Mouse (Mus musculus) adrenal gland, adult 2 months (tissue): ENCODE data around the gene Gfpt2. TPM values are rescaled to one million over a fixed set of nuclear protein-coding genes. Genes with fewer than 3 reads are reported as not detected.

Experiments used
- DNase-seq: peaks from one replicate; pipeline ENCODE4 v3.0.0; 2021
- polyA plus RNA-seq: library from polyadenylated mRNA; depleted of rRNA; stranded (reverse); fragments of >200 nt; gene quantifications from 2 replicates; pipeline ENCODE4 v1.2.3, GENCODE M21; 2012
- total RNA-seq, 2 experiments: library from RNA; stranded (reverse); gene quantifications; 2 replicates each; pipeline ENCODE4 v1.2.3; 2021

The Gfpt2 gene
- total and polyA plus RNA-seq, 3 experiments, result 2.3 to 8.0 (median 6.4) TPM

DNA sequence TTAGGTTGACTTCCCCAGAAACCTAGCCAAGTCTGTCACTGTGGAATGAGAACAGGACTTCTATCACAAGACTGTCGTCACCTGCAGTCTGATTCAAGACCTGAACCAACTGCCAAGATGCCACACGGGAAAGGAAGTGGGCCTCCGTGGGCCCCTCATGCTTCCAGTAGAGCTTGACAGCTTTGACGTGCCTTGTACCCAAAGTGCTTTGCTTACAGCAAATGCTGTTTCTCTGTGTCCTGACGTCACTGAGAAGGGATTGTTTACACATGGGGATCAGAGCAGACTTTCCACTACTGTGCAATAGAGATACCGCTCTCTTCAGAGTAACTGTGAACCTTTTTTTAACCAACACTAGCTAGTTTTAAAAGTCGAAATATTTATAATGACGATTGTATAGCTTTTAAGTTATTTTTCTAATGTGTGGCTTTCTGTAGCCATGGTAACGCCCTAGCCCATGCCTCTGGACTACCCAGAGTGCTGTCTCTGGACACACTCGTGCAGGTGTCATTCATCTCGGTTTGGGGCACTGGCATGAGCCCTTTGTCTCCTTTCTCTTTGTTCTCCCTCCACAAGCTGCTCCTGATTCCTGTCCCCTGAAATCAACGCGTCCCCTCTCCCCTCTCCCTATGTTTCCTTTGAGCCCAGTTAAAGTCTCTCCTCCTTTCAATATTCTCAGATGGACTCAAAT is 43.9 kb downstream of the Gfpt2 start:
- DNase-seq, result no peak

DNA sequence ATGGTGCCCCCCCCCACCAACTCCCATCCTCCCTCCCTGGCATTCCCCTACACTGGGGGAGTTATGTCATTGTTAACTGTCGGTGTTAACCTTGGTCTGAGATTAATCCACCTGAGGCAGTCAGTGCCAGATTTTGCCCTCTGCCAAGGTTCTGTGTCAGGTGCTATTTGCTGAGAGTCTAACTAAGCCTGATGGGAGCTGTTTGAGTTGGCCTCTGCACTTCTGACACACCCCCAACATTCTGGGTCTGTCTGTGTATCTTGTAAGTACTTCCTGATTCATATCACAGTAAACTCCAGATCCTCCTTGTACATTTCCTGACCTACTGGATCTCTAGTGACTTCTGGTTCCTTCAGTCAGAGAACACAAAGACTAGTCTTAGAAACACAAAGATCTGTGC is 46.7 kb downstream of the Gfpt2 start:
- DNase-seq, result no peak

DNA sequence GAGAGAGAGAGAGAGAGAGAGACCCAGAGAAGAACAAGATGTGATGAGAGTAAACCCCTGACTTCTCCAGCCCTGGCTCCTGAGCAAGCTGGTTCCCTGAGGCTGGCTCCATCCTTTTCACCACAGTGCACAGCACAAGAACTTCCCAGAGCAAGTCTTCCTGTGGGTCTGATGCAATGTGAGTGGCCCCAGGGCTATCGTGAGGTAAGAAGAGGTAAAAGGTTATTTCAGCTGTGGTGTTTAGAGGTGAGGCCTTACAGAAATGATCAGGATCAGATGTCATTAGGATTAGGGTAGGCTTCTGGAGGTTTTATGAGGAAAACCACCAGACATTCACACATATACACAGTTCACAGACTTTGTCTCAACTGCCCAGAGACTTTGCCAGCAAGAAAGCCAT is 47.9 kb downstream of the Gfpt2 start:
- no peak for DNase-seq

DNA sequence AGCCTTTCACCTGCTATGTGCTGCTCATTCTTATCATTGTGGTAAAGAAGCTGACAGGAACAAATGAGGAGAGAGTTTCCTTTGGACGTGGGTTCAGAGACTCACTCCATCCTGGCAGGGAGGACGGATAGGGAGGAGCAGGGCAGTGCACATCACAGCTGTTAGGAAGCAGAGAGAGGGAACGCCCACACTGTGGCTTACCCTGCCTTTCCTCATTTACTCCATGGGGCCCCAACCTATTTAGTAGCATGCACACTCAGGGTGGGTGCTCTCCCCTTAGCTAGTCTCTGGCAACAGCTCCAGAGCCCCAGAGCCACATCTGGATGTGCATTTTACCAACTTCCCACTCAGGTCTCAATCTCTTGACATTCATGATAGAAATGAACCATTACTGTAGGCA is 48.7 kb downstream of the Gfpt2 start:
- DNase-seq, result no peak

DNA sequence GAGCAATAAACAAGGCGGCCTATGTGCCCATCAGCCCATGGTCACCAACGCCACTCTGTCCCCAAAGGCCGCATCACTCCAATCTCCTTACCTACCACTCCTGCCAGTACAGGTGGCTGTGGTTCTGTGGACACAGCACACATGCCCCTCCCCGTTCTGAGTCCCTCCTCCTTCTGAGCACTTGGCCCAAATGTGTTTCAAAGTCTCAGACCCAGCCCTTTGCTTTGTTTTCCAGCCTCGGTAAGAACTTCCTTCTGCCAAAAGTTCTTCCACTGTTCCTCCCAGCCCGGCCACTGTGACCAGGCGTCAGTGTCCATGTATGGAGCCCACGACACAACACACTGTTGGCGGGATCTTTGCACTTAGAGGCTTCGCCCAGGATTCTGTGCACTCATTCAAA is 50.3 kb downstream of the Gfpt2 start:
- DNase-seq, result no peak

DNA sequence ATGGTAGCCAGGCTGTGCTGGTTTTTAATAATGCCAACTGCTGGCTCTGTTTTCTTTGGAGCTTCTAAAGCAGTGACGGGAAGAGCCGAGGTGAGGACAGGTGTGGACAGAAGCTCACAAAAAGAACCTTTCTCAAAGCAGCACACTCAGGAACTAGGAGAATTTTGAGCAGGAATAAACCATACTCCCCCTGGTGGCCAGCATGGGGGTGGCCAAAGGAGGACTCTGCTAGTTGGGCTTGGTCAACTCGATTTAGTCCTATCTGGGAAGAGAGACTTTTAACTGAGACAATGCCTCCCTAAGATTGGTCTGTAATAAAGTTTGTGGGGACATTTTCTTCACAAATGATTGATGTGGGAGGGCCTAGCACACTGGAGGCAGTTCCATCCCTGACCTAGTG is 51.0 kb downstream of the Gfpt2 start:
- peak; percentile 73 for DNase-seq

DNA sequence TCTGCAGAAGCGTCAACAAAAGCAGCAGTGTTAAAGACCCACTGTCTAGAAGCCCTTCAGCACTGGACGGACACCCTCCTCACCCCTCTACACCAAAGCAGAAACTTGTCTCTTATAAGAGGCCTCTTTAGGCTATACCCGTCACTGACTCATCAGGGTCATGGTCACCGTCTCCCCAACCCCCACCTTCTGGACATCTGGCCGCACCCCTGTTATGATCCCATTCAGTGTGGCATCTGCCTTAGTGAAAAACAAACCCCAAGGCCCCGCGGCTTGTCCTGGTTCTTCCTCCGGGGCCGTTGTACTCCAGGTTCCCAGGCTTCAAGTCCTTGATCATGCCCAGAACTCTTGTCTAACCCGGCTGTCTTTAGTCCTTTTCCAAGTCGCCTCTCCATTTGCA is 52.0 kb downstream of the Gfpt2 start:
- peak; percentile 74 for DNase-seq

DNA sequence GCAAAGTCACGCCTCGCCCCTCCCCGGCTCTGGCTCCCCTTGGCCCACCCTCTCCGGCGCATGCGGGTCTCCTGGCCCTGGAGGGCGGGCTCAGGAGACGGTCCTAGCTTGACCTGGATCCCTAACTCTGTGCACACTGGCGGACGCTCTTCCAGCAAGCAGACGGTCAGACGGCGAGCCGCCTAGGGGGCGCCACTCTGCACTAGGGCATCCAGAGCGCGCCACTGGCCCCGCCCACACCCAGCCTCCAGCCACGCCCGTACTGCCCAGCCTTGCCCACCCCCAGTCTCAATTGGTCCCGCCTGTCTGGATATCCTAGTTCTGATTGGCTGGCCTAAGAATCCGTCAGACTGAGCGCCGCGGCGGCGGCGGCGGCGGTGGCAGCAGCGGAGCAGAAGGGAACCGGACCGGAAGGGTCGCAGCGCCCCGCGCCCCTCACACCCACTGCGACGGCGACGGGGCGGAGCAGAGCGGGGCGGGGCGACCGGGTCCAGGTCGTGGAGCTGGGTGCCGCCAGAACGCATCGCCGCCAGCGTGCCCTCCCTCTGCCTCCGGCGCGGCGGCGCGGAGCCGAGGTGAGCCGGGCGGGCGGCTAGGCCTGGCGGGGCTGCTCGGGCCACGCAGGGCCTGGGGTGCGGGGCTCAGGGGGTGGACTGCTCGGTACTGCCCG is 52.6 kb downstream of the Gfpt2 start, which contains the start of gene Mapk9:
TSS of gene Mapk9 (plus strand) at position 351 of the 670 bp plus-strand sequence.
- DNase-seq, result peak; percentile 99

DNA sequence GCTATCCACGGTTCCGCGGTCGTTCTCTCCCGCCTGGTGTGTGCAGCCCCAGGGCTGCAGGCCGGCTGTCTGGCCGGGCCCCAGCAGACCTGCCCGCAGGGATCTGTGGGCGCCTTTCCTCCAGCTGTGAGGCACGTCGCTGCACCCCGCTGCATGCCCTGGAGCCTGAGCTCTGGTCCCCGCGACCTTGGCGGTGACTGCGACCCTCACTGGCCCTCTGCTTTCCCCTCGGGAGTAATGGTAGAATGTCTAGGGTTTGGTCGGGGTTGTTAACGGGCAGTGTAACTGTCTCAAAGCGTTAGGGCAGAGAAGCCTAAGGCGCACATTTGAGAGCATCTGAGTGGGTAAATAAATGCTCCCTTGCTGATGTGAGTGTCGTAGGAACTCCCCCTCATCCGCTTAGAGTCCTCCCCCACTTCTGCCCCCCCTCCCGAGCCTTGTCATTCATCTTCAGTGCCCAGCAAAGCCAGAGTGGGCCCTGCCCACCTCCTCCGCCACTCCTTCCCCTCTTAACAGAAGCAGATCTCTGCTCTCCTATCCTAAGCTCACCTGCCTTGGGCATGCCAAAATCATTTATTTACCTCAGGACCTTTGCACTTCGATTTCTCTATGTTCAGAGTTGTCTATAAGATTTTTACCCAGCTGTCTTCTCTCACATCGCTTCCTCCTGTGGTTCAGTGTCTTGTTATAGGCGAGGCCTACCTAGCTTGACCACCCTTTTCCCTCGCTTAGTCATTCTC is 53.3 kb downstream of the Gfpt2 start:
- DNase-seq, result no peak

DNA sequence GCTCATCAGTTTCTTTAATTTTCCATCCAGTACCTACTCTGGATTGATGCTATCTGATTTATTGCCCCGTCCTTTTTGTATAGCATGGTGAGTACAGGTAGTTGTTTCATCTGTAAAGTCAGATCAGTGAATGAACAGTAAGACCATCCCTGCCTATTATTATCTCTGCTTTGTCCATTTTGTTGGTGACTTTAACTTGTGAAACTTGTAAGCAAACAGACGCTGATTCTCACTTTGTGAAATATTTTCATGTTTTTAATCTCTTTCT is 53.8 kb downstream of the Gfpt2 start:
- DNase-seq, result no peak

DNA sequence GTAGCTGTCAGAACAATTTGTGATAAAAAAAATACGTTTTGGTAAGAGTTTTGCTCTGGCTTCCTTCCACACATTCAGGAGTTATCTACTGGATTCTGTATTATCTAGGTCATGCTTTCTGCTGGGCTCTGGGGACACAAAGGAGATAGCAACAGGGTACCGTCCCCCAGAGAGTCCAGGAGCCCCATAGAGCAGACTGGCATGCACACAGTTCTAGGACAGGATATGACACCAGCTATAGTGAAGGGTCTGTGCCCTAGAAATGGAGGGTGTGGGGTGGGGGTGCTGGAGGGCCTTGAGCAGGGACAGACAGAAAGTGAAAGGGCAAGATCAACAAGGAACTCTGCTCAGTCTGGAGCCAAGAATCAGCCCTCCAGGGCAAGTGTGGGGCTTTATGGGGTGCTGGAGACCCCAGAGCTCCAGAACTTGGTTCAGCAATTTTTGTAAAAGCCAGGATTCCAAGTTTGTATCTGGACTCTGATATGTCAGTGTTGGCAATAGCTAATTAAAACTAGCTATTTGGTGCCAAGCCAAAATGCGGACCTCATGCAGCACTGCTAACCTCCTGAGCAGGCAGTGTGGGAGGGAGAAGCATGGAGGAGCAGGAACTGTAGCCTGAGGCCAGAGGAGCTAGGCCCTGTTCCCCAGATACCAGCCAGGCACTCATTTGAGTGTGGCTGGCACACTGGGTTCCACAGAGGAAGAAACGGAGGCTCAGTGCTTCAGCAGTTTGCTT is 54.3 kb downstream of the Gfpt2 start:
- peak; percentile 53 for DNase-seq

DNA sequence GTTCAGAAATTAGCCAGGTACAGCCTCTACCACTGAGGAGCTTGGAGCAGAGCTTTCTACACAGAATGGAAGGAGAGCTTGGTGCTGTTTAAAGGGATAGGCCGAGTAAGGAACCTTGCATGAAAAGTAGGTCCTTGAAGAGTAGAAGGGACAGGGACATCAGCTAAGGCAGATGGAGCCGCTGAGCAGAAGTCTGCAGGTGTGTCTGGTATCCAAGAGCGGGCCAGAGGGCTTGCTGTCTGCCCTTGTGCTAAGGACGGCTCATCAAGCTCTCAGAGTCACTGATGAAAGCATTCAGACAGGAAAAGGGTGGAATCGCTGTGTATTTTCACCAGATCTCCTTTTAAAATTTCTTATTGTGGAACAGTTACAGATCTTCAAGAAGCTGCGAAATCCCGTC is 56.4 kb downstream of the Gfpt2 start:
- DNase-seq, result no peak

DNA sequence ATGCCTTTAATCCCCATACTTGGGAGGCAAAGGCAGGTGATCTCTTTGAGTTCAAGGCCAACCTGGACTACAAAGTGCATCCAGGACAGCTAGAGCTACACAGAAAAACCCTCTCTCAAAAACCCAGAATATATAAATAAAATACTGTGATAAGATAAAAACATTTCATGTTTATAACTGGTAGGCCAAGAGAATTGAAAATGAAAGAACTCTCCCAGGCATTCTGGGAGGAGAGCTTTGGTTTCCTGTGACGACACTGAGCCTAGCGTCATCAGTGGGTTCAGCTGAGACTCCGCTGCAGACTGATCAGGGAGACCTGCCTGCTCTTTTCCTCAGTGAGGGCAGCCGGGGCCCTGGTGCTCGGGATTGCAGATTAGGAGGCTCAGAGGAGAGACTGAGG is 61.2 kb downstream of the Gfpt2 start:
- no peak for DNase-seq

DNA sequence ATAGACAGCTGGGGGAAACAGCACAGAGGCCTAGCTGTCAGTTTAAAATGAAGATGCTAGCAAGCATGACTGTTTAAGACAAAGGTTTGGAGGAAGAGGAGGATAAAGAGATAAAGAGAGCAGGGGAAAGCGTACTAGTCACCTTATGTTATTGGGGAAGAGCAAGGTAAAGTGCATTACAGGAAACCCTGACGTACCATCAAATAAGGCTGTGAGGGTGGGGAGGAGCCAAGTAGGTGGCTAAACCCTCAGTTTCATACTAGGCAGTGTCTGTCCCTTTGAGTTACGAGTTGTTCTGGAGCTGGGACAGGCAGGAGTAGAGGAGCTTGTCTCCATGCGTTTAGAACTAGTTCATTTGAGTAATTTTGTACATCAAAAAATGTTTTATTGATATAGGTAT is 67.2 kb downstream of the Gfpt2 start:
- no peak for DNase-seq

DNA sequence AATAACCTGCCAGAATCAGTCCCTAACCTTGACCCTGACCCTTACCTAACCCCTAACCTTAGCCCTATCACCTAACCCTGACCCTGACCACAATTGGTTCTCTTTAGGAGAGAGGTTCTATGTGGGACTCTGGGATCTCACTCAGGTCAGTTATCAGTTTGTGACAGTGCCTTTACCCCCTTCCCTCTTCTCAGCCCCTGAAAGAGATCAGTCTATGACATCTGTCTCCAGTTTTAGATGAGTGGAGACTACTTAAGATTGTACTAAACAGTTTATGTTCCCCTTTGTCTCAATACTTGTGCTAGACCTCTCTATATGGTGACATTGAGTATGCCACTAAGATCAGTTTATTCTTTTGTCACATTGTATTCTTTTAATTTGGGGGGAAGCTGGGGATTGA is 69.9 kb downstream of the Gfpt2 start:
- DNase-seq, result no peak

DNA sequence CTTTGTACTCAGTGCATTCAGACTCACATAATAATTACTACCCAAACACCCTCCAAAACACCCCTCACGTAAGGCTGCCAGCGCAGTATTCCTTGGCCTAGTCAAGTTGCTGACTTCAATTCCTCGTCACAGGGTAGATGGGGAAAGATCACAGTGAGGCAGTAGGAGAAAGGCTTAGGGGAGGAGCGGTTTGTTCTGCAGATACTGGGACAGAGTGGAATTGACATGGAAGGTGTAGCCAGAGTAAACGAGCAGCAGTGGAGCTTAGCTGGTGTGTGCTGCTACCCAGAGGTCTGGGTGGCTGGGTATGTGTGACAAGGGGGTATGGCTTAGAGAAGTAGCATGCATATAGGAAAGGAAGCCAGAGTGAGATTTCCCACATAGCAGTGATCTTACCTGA is 73.3 kb downstream of the Gfpt2 start:
- DNase-seq, result no peak

DNA sequence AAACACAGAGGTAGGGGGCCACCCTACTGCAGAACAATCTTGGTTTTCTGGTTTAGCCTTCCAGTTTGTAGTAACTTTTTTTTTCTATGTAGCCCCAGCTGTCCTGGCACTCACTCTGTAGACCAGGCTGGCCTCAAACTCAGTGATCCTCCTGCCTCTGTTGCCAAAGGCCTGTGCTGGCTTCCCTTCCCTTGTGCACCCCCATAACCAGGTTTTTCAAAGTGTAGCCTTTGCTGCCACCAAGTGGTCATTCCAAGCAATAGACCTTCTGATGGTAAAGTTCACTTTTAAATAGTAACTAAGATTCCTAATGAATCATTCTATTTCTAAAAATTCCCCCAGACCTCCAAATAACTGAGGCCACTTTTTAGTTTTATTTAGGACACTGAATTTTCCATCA is 75.8 kb downstream of the Gfpt2 start:
- DNase-seq, result peak; percentile 44

DNA sequence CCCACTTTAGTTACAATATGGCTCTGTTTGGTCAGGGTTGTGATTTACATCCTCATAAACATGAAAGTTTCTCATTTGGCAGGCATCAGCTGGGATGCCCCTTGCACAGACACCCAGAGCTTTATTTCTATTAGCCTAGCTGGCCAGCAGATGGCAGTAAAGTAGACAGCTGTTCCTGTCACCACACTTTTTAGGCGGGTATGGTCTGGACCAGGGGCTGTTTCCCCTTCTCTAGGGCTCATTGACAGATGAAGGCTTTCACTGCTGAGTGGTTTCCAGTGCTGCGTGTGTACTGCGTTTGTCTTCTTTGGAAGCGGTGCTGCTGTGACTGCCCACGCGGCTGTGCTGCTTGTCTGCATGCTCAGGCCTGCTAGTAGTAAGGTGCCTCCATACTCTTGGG is 77.9 kb downstream of the Gfpt2 start:
- DNase-seq, result peak; percentile 34

DNA sequence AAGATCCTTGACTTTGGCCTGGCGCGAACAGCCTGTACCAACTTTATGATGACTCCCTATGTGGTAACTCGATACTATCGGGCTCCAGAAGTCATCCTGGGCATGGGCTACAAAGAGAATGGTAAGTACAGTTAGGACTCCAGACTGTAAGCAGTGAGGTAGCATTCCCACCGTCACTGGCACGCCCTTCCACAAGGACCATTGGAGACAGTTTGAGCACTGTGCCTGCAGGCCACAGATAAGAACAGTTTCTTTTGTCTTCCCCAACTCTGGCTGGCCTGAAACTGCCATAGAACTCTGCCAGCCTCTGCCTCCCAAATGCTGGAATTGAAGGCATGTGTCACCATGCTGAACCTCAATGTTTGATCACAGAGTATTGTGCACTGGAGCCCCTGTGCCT is 78.8 kb downstream of the Gfpt2 start:
- DNase-seq, result no peak

DNA sequence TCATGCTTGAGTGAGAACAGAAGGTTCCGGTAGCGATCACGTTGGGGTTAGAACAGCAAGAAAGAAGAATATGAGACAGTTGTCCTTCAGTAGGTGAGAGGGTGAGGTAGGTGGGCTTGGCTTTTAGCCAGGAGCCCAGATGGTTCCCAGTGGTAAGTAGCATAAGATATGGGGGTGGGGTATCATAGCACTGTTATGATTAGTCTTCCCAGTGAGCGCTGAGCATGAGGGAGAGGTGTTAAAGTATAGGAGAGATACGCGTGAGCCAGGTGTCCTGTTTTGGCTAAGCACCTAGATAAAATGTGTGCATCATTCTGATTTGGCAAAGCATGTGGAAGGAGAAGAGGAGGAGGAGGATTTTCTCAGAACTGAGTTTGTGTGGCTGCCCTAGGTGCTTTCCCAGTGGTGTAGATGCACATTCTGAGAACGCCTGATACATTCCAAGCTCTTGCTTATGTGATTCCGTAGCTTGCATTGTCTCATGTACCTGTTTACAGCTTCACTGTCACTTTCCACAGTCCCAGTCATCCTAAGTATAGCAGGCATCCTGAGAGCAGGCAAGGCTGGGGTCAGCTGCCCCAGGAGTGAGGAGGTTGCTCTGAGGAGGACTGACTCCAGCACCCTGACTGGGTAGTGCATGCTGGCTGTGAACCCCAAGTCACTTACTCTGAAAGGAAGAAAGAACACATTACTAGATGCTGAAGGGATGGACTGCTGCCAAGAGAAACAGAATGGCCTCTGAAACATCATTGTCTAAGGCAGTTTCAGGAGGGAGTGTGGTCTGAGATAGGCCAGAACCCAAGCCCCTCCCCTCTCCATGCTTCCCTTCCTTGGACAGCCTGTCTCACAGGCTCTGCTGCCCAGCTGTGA is 83.2 kb downstream of the Gfpt2 start:
- DNase-seq, result no peak

DNA sequence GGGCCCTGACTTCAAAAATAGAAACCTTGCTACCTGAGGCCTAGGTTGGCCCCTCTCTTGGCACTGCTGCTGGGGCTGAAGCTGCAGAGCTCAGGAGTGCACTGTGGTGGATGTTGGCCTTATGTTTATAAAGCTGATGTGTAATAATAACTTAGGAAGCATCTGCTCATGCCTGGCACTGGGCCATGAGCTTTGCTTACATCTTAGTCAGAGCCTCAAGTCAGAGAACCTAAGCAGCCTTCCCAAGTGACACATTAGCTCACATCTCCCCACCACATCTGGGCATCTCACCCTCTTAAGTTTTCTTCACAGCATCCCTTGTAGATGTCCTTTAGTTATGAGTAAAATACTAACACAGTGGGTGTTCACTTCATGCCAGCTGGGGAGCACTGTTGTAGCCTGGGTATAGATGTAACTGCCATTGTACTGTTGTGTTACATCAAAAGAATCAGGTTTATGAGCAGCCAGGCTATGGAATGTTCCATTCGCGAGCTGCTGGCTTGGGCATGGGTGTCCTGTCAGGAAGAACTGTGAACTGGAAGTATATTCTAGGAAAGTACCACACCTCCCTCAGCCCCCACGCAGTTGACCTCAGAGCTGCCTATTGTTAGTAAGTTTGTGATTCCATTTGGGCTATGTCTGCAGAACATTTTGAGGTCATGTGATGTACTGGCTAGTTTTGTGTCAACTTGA is 86.1 kb downstream of the Gfpt2 start:
- no peak for DNase-seq
